Mouse (Mus musculus) retina, adult 2 months (tissue): Measurements from ENCODE around the gene Gm45234.

Experiments used
- DNase-seq: peaks from one replicate; pipeline ENCODE4 v3.0.0-alpha.2; 2012; ENCODE audit warnings: low read depth, low spot score

The Gm45234 gene

GRCm38 (mm10) chr6:124740211-124740887, 15.5 kb downstream of the Gm45234 start:
- DNase-seq: no peak

GRCm38 (mm10) chr6:124739231-124739796, 16.5 kb downstream of the Gm45234 start:
- DNase-seq: no peak

GRCm38 (mm10) chr6:124738511-124739023, 17.3 kb downstream of the Gm45234 start, which contains the start of gene Ptpn6:
Gene Ptpn6, minus strand, starts transcription at chr6:124738714.
- no peak for DNase-seq

- no peak for DNase-seq
These were observed 18.8 kb downstream of the Gm45234 start for GRCm38 (mm10) chr6:124737040-124737439.

- no peak for DNase-seq
These were observed 21.4 kb downstream of the Gm45234 start for GRCm38 (mm10) chr6:124734417-124734816.

GRCm38 (mm10) chr6:124732476-124733370, 23.1 kb downstream of the Gm45234 start:
- no peak for DNase-seq

- no peak for DNase-seq
These were observed 24.8 kb downstream of the Gm45234 start for GRCm38 (mm10) chr6:124731038-124731437.

- DNase-seq: no peak
These were observed 25.7 kb downstream of the Gm45234 start for GRCm38 (mm10) chr6:124729850-124730705.

- DNase-seq: no peak
These were observed 27.2 kb downstream of the Gm45234 start for GRCm38 (mm10) chr6:124728621-124729020.

- no peak for DNase-seq
These were observed 31.3 kb downstream of the Gm45234 start for GRCm38 (mm10) chr6:124724472-124724871.

- DNase-seq: no peak
These were observed 32.3 kb downstream of the Gm45234 start for GRCm38 (mm10) chr6:124723541-124723940.

GRCm38 (mm10) chr6:124722876-124723473, 32.8 kb downstream of the Gm45234 start:
- DNase-seq: no peak

- no peak for DNase-seq
These were observed 34.9 kb downstream of the Gm45234 start for GRCm38 (mm10) chr6:124720904-124721303.

- no peak for DNase-seq
These were observed 36.4 kb downstream of the Gm45234 start for GRCm38 (mm10) chr6:124719354-124719978.

- no peak for DNase-seq
These were observed 37.1 kb downstream of the Gm45234 start for GRCm38 (mm10) chr6:124718703-124719102.

GRCm38 (mm10) chr6:124717968-124718367, 37.9 kb downstream of the Gm45234 start:
- no peak for DNase-seq

- DNase-seq: no peak
These were observed 38.8 kb downstream of the Gm45234 start for GRCm38 (mm10) chr6:124716864-124717490.

- DNase-seq: no peak
These were observed 42.9 kb downstream of the Gm45234 start for GRCm38 (mm10) chr6:124712918-124713317.

- peak; percentile 99 for DNase-seq
These were observed 43.7 kb downstream of the Gm45234 start, which contains the start of the genes Emg1 and Phb2 for GRCm38 (mm10) chr6:124711824-124712782. Gene Emg1, minus strand, starts transcription at chr6:124712178. Gene Phb2, plus strand, starts transcription at chr6:124712336.
